Mouse (Mus musculus) retina, embryonic 14.5 days (tissue): ENCODE data around the gene Prss54.
A peak's percentile ranks its signal among the peaks of the same experiment; 100 is the strongest.

Experiments
- DNase-seq: peaks from one replicate; pipeline ENCODE4 v3.0.0-alpha.2; 2015; ENCODE audit warnings: low spot score

Prss54 gene

GRCm38 (mm10) chr8:95549871-95550829, 26.0 kb downstream of the Prss54 start:
- peak; percentile 27 for DNase-seq

- no peak for DNase-seq
These were observed 28.2 kb downstream of the Prss54 start for GRCm38 (mm10) chr8:95547931-95548330.

DNA sequence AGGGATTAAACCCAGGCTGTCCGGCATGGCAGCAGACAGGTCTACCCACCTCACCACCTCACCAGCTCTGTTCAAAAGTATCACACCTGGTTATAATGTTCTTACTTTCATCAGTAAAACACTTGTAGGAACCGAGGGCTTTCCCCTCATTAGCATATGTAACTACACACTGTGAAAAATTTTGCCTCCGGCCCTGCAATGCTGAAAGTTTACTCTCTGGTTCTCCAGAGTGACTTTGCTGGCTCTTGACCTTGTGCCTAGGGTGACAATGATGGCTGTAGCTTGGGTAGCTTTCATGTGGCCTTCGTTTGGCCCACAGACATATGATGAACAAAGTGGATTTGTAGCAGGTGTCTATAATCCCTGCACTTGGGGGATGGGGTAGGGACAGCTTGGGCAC, 29.2 kb downstream of the Prss54 start:
- DNase-seq: no peak

GRCm38 (mm10) chr8:95545815-95546214, 30.3 kb downstream of the Prss54 start:
- DNase-seq: no peak

DNA sequence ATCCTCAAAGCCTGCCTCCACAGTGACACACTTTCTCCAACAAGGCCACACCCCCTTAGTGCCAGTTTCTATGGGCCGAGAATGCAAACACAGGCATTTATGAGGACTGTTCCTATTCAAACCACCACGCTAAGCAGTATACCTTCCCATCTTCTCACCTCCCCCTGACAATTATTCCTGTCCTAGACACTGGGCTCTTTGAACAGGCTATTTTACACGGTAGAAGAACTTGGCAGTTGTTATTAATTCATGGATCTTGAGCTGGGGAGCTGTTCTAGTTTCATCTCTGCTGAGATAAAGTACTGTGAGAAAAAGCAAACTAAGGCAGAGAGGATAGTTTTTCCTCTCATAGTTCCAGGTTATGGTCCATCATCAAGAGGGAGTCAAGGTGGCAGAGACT, 33.1 kb downstream of the Prss54 start:
- no peak for DNase-seq

- DNase-seq: no peak
These were observed 33.9 kb downstream of the Prss54 start for GRCm38 (mm10) chr8:95542191-95542590.

GRCm38 (mm10) chr8:95539487-95539886, 36.7 kb downstream of the Prss54 start:
- DNase-seq: no peak

GRCm38 (mm10) chr8:95533584-95534387, 42.4 kb downstream of the Prss54 start, which contains the start of gene Ccdc113:
TSS of gene Ccdc113 (plus strand) at chr8:95534085.
- peak; percentile 77 for DNase-seq

DNA sequence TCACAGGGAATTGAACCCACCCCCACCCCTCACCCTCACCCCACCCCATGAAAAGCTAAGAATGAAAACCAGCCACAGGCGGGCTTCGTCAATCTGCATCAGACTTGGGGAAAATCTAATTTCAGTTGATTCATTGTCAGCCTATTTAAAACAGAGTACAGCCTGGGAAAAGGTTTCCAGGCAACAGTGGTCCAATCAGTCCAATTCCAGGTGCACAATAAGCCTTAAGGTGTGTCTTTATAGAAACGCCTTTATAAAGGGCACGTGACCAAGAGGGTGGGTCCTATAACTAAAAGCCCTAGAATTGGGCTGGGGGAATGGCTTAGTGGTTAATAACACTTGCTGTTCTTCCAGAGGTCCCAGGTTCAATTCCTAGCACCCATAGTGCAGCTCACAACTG, 43.9 kb downstream of the Prss54 start:
- no peak for DNase-seq

GRCm38 (mm10) chr8:95528750-95529310, 47.3 kb downstream of the Prss54 start:
- DNase-seq: no peak

DNA sequence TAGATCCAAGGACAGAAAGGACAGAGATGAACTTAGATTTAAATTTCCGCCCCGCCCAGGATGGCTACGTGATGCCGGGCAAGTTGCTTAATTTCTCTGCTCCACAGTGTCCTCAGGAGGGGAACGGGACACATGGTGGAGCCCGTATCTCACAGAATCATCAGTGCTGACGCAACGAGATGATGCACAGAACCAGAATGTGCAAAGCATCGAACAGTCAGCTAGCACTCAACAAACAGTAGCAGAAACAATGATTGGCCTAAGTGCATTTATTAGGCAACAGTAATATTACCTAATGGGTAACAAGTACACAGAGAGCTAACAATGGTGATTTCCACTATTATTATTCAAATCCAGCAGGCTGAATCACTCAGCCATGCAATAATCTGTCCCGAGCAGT, 47.9 kb downstream of the Prss54 start:
- DNase-seq: no peak

DNA sequence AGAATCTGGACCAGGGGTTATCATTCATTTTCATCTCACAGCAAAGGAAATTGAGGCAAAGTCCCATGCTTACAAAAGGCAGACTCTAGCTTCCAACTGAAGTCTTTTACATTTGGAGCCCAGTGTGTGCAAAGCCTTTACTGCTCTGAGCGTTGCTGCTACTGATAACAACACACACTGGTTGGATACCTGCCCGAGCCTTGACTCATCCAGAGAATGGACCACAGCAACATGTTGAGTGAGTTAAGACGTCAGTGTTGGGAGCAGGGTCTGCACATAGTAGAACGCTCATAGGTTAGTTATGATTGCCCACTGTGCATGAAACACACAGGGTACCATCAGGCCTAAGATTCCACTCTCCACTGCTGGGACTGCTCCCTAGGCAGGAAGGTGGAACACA, 52.1 kb downstream of the Prss54 start:
- no peak for DNase-seq

GRCm38 (mm10) chr8:95516928-95517327, 59.2 kb downstream of the Prss54 start:
- DNase-seq: no peak

GRCm38 (mm10) chr8:95513219-95513618, 62.9 kb downstream of the Prss54 start:
- no peak for DNase-seq

DNA sequence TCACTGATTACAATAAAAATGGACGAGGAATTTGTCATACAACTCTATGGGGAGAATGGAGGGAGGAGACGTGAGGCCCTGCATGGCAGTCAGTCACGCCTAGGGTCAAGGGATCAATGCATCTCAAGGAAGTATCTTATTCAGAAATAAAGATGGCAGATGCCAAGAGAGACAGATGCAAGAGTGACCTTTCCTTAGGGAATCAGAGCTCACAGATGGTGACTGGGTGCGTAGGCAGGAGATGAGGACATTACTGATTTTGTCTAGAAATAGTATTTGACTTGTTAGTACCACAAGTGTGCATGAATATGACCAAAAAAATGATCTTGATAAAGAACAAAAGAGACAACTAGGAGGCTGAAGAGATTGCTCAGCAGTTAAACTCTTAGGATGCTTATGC, 63.9 kb downstream of the Prss54 start:
- no peak for DNase-seq
